Mouse (Mus musculus) testis, adult 2 months (tissue): ENCODE measurements around the gene Cox10.

Experiments used
- CTCF ChIP-seq: fragments of 200-500 bp; IDR thresholded peaks from 2 replicates; pipeline ENCODE4 v1.5.1; 2012; ENCODE audit warnings: low read depth, mild to moderate bottlenecking, inconsistent platforms, low read length, moderate library complexity; ENCODE audit not compliant: control insufficient read depth, insufficient read depth, insufficient replicate concordance
- POLR2A ChIP-seq: fragments of 200-500 bp; IDR thresholded peaks from 2 replicates; pipeline ENCODE4 v1.6.1; 2012; ENCODE audit warnings: low read depth, mild to moderate bottlenecking, inconsistent platforms, low read length, moderate library complexity; ENCODE audit not compliant: control insufficient read depth

GRCm38 (mm10) chr11:63948371-63948770 lies 130.9 kb downstream of the Cox10 start:
- TF ChIP-seq POLR2A (no peak), CTCF (no peak)
